Mouse (Mus musculus) forebrain, embryonic 15.5 days (tissue): ENCODE measurements at regions not wholly inside any gene's neighbourhood (a gene's known extent, or its start where the extent isn't known, plus 50 kb on each side); places are given as distances from the start of the nearest gene placed in this dataset.

Source experiments
- ATAC-seq: fragments of 200-750 bp; cut with Nextera tagmentation; replicated peaks from 2 replicates; pipeline ENCODE4 v1.8.0; 2017; ENCODE audit warnings: mild to moderate bottlenecking, moderate TSS enrichment, moderate library complexity
- H3K27ac ChIP-seq: fragments of 300-500 bp; sonication (generic); replicated peaks from 2 replicates; pipeline ENCODE4 v1.5.1; 2015; ENCODE audit warnings: mild to moderate bottlenecking, inconsistent platforms
- H3K27me3 ChIP-seq: fragments of 300-500 bp; sonication (generic); 2 replicates; pipeline ENCODE4 v1.6.1; 2015; ENCODE audit warnings: inconsistent platforms
- H3K36me3 ChIP-seq: fragments of 300-500 bp; sonication (generic); 2 replicates; pipeline ENCODE4 v1.6.1; 2015; ENCODE audit warnings: mild to moderate bottlenecking, inconsistent platforms
- H3K4me1 ChIP-seq: fragments of 300-500 bp; sonication (generic); 2 replicates; pipeline ENCODE4 v1.6.1; 2015; ENCODE audit warnings: inconsistent platforms
- H3K4me2 ChIP-seq: fragments of 300-500 bp; sonication (generic); replicated peaks from 2 replicates; pipeline ENCODE4 v1.6.1; 2015; ENCODE audit warnings: mild to moderate bottlenecking, inconsistent platforms
- H3K4me3 ChIP-seq: fragments of 300-500 bp; sonication (generic); 2 replicates; pipeline ENCODE4 v1.5.1; 2015; ENCODE audit warnings: mild to moderate bottlenecking, inconsistent platforms
- H3K9ac ChIP-seq: fragments of 300-500 bp; sonication (generic); replicated peaks from 2 replicates; pipeline ENCODE4 v1.6.1; 2015; ENCODE audit warnings: mild to moderate bottlenecking, inconsistent platforms
- H3K9me3 ChIP-seq: fragments of 300-500 bp; sonication (generic); 2 replicates; pipeline ENCODE4 v1.6.1; 2016; ENCODE audit warnings: inconsistent platforms
- WGBS: fragments of 180-500 bp; shearing (Covaris S2); methylation state at CpG from one replicate; pipeline ENCODE4 v1.1.7; 2015; ENCODE audit warnings: mixed read lengths; 5-methylcytosine and 5-hydroxymethylcytosine counted together

DNA sequence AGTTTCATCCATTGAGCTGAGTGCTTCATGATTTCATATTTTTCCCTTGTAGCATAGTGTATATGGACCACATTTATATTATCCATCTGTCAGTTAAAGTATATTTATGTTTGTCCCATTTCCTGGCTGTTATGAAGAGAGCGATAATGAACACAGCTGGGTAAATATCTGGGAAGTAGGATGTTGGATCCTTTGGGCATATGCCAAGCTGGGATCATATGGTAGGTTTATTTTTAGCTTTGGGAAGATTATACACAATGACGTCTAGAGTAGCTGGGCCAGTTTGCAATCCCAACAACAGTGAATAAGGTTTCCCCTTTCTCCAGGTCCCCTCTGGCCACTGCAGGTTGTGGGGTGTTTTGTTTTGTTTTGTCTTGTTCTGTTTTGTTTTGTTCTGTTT, 164.5 kb downstream of the Gm765 start:
- ATAC-seq, result no peak
- Histone ChIP-seq H3K9me3 (no peaks in the 10 kb centered on the region), H3K27ac (no peak overlapping the region), H3K4me1 (no peaks in the 10 kb centered on the region), H3K9ac (no peak overlapping the region), H3K36me3 (no peaks in the 10 kb centered on the region), H3K4me3 (no peak overlapping the region), H3K27me3 (no peaks in the 10 kb centered on the region), H3K4me2 (no peak overlapping the region)
- WGBS, result 55% methylated on average over 2 of the region's 2 CpGs

DNA sequence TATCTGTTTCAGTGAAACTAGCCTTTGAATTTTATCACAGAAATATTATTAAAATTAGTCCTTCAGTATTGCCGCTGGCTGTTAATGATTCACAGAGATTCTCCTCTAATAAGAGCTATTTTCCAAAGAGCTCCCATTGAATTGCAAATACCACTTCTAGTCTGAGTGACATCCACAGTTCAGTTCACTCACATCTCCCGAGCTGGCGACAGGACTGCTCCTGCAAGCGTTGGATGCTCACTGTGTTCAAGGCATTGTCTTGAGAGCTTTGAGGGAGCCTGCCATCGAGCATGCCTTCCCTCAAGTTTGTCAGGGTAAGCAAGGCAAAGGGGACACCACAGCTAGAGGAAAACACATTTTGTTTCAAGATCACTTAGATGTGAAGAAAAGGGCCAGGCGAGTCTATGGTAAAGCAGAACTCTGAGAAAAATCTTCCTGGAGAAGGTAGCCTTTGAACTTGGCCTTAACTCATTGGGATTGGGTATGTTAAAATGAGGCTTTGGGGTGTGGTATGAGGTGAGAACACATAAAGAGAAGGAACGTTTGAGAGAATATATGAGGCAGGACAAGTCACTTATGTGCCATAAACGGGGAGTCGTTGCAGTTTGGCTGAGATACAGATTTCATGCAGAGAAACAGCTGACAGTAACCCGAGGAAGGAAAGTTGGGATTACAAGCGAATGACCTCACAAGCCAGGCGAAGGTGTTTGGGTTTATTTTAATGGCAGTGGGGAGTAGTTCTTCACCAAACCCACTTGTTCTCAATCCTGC, 193.3 kb downstream of the Gm765 start:
- Histone ChIP-seq H3K9me3 (no peaks in the 10 kb centered on the region), H3K4me1 (peaks cover 13% of the 10 kb centered on the region), H3K9ac (no peak overlapping the region), H3K36me3 (no peaks in the 10 kb centered on the region), H3K4me2 (no peak overlapping the region), H3K27me3 (no peaks in the 10 kb centered on the region), H3K4me3 (no peak overlapping the region), H3K27ac (peak overlapping the region; percentile 39)
- 53% methylated on average over 12 of the region's 12 CpGs for WGBS
- no peak for ATAC-seq

DNA sequence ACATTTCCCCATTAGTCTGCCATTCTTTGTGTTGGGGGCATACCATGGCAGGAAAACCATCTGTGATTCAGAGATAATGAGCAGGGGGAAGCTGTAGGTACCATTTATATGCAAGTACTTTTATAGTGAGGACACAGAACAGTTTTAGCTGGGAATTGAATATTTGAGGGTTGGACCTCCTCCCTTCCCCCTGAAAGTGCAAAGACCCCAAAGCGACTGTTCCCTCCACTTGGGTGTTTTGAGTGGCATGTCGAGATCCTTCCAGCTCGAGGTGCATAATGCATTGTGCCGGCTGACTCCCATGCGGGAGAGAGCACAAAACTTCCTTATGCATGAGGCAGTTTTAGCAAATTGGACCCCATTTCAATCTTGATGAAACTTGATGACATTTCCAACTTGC, 194.7 kb downstream of the Gm765 start:
- WGBS, result 29% methylated on average over 5 of the region's 5 CpGs
- peaks cover 13% of the 10 kb centered on the region for H3K4me1 ChIP-seq
- no peak overlapping the region for H3K4me2 ChIP-seq
- H3K27me3 ChIP-seq, result no peaks in the 10 kb centered on the region
- 0 out of 2 replicates have a peak overlapping the region, but pooled peaks have one; percentile 10 for H3K27ac ChIP-seq
- no peak; the same call in 1 of the 2 replicates for ATAC-seq
- no peak overlapping the region for H3K9ac ChIP-seq
- H3K36me3 ChIP-seq, result no peaks in the 10 kb centered on the region
- H3K4me3 ChIP-seq, result no peak overlapping the region
- no peaks in the 10 kb centered on the region for H3K9me3 ChIP-seq

DNA sequence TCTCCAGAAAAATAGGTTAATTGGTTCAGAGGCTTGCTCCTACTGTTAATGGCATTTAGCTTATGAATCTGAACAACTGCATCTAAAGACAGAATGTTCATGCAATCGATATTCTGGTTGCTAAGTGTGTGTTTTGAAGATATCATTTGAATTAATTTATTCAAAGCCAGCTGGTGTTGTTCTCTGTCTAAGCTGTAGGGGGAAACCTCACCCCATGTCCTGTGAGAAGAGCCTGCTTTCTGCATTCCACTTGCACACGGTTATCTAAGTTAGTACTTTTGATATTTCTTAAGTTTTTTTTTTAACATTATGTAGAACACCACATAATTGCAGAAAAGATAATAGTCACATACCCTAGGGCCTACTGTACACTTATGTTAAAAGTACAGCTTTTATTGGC, 209.6 kb downstream of the Gm765 start:
- peak; percentile 64 for ATAC-seq
- H3K27me3 ChIP-seq, result 0 out of 2 replicates have a peak, but pooled peaks cover 3% of the 10 kb centered on the region
- WGBS, result 19% methylated on average over 2 of the region's 2 CpGs
- no peaks in the 10 kb centered on the region for H3K9me3 ChIP-seq
- H3K4me2 ChIP-seq, result no peak overlapping the region
- H3K36me3 ChIP-seq, result no peaks in the 10 kb centered on the region
- no peak overlapping the region for H3K27ac ChIP-seq
- H3K4me1 ChIP-seq, result no peaks in the 10 kb centered on the region
- no peak overlapping the region for H3K4me3 ChIP-seq
- H3K9ac ChIP-seq, result no peak overlapping the region

DNA sequence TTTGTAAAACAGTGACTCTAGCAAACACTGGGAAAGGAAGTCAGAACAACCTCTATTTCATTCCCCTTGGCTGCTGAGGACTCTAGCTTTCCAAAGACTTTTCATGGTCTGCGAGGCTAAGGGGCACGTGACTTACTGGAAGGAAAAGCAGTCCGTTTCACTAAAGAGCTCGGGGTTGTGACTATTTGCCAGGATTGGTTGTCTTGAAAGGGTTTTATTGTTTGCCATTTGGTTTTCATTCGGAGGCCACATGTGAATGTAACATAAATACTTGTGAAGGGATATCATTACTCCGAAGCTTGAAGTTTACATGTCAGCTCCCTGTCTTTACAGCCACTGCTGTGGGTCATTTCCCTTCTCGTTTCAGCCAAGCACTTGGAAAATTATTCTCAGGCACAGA, 217.1 kb downstream of the Gm765 start:
- Histone ChIP-seq H3K27me3 (0 out of 2 replicates have a peak, but pooled peaks cover 3% of the 10 kb centered on the region), H3K9me3 (no peaks in the 10 kb centered on the region), H3K4me1 (no peaks in the 10 kb centered on the region), H3K4me2 (no peak overlapping the region), H3K36me3 (no peaks in the 10 kb centered on the region), H3K9ac (no peak overlapping the region), H3K27ac (no peak overlapping the region), H3K4me3 (no peak overlapping the region)
- no peak for ATAC-seq
- 67% methylated on average over 7 of the region's 7 CpGs for WGBS

DNA sequence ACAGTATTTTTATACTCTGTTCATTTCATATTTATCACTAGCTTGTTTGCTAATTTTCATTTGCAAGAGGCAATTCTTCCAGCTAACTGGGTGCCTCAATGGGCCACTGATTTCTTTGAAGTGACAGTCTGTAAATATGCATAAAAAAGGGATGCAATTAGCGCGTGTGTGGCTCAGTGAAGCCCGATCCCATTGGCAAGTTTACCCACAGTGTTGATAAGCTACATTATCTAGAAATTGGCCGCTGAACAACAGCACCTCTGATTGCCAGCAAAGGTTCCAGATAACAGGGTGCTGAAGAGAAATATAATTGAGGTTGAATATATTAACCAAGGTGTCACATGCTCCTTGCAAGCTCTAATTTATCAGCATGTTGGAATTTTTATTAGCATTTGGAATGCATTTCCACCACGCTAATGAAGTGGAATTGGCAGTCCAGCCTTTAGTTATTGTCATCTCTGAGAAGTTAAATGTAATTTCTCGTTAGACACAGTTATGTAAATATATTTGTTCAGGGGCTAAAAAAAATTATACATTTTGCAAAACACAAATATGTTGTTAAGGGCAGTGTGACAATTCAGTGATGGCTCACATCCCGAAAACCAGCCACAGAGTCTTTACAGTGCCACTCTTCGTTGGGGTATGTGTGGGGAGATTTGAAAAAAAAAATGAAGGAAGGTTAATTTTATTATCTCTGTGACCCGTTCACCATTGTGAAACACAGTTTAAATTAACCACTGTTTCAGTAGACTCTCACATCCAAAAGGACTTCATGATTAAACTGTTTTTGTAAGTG, 224.0 kb downstream of the Gm765 start:
- Histone ChIP-seq H3K4me2 (peak overlapping the region; percentile 7), H3K9me3 (no peaks in the 10 kb centered on the region), H3K27me3 (0 out of 2 replicates have a peak, but pooled peaks cover 5% of the 10 kb centered on the region), H3K27ac (0 out of 2 replicates have a peak overlapping the region, but pooled peaks have one; percentile 0), H3K36me3 (no peaks in the 10 kb centered on the region), H3K4me3 (no peak overlapping the region), H3K4me1 (peaks cover 40% of the 10 kb centered on the region), H3K9ac (no peak overlapping the region)
- ATAC-seq, result peak; percentile 92
- WGBS, result 12% methylated on average over 9 of the region's 9 CpGs

DNA sequence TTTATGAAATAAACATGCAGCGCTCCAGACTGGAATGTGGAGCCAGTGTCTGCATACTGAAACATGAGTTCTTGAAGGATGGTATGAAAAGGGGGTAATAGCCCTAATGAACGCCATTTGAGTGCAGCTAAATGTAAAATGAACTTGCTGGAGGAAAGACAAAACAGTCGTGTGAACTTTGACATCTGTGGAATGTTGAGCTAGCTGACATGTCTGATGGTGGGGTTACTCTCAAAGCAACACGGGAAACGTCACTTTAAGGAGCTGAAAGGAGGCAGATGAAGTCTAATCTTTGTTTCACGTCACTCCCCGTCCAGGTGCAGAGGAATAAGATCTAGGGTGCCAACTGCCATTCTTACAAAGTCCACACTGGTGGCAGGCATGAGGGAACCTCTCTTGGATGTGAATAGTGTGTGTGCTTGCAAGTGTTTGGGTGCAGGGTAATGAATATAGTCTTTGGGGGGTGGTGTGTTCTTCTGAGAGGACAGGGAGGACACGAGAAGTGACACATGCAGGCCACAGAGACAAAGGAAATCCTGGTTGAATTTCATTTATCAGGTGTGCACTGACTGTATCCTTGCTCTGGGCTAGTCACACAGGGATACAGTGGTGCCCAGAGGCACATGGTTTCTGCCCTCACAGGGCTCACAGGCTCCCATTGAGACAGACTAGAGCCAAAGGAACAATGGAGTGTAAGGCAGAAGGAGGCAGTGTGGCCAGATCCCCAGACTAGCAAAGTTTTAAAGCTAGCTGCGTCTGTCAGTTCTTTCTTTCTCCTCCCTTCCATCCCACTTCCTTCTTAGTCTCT, 228.0 kb downstream of the Gm765 start:
- H3K4me2 ChIP-seq, result no peak overlapping the region
- H3K9me3 ChIP-seq, result no peaks in the 10 kb centered on the region
- peaks cover 54% of the 10 kb centered on the region for H3K4me1 ChIP-seq
- H3K27ac ChIP-seq, result 0 out of 2 replicates have a peak overlapping the region, but pooled peaks have one; percentile 8
- no peaks in the 10 kb centered on the region for H3K36me3 ChIP-seq
- ATAC-seq, result no peak
- 10% methylated on average over 9 of the region's 9 CpGs for WGBS
- 0 out of 2 replicates have a peak, but pooled peaks cover 5% of the 10 kb centered on the region for H3K27me3 ChIP-seq
- no peak overlapping the region for H3K9ac ChIP-seq
- no peak overlapping the region for H3K4me3 ChIP-seq

DNA sequence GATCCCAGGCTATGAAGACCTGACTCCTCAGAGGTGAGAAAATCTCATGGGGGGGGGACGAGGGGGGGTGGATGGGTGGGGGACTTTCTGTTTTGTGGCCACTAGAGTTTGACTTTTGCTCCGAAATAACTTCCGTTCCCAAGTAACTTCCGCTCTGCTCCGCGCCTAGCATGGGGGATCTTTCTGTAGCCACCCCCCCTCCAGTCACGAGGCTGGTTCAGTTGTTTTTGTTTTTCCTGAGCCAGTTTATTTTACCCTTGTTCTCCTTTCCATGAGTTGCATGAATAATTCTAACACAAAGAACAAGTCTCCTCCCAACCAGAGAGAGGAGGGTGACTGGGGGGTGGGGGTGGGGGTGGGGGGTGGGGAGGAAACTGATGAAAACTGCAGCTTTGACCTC, 228.8 kb downstream of the Gm765 start:
- no peaks in the 10 kb centered on the region for H3K9me3 ChIP-seq
- ATAC-seq, result no peak
- no peak overlapping the region; the same call in 1 of the 2 replicates for H3K27ac ChIP-seq
- 0% methylated on average over 7 of the region's 7 CpGs for WGBS
- H3K27me3 ChIP-seq, result 0 out of 2 replicates have a peak, but pooled peaks cover 5% of the 10 kb centered on the region
- no peak overlapping the region for H3K4me3 ChIP-seq
- no peak overlapping the region for H3K9ac ChIP-seq
- no peaks in the 10 kb centered on the region for H3K36me3 ChIP-seq
- peaks cover 47% of the 10 kb centered on the region for H3K4me1 ChIP-seq
- H3K4me2 ChIP-seq, result peak overlapping the region; percentile 23

DNA sequence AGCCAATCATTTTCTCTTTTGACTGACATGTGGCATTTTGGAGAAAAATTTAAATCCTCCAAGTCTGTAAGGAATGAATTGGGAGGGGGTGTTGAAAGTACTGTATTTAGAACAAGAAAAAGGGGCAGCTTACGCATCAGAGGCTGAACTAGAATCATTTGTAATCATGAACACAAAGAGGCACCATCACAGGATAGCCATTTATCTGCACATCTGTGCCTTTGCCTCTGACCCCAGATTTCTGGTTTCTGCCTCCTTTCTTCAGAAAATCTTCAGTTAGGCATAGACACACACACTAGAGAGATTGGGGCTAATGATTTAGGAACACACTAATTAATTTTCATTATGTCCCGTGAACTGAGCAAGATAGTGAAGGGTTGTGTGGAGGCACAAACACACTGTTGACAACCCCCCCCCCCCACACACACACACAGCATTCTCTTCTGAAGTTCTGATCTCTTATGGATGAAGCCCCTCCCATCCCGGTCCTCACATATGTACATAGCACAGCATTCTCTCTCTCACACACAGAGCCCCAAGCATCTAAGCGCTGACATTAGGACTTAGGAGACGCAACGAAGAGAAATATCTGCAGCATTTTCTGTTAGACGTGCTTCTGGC, 229.9 kb downstream of the Gm765 start:
- Histone ChIP-seq H3K27me3 (0 out of 2 replicates have a peak, but pooled peaks cover 5% of the 10 kb centered on the region), H3K9ac (no peak overlapping the region), H3K4me2 (0 out of 2 replicates have a peak overlapping the region, but pooled peaks have one; percentile 7), H3K9me3 (no peaks in the 10 kb centered on the region), H3K27ac (peak overlapping the region; percentile 42), H3K36me3 (no peaks in the 10 kb centered on the region), H3K4me1 (peaks cover 36% of the 10 kb centered on the region), H3K4me3 (no peak overlapping the region)
- peak; percentile 68 for ATAC-seq
- WGBS, result 17% methylated on average over 7 of the region's 7 CpGs

DNA sequence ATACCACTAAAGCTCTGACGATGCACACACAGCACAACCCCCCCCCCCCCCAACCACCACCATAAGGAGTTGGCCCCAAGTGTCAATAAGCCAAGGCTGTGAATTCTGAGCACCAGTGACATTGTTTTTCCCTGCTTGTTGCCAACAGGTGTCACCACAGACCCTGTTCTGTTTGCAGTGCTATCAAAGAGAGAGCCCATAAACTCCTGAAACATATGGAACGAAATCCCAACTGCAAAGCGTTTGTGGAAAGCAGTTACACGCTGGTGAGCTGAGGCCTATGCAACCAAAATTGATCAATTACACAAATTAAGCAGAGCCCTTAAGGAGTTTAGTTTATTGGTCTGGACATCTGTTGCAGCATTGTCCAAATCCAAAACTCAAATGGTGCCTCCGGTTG, 235.4 kb downstream of the Gm765 start:
- Histone ChIP-seq H3K4me3 (no peak overlapping the region), H3K27ac (no peak overlapping the region), H3K36me3 (no peaks in the 10 kb centered on the region), H3K9ac (no peak overlapping the region), H3K4me1 (peaks cover 20% of the 10 kb centered on the region), H3K27me3 (no peaks in the 10 kb centered on the region), H3K9me3 (no peaks in the 10 kb centered on the region), H3K4me2 (no peak overlapping the region)
- WGBS, result 37% methylated on average over 5 of the region's 5 CpGs
- no peak for ATAC-seq

DNA sequence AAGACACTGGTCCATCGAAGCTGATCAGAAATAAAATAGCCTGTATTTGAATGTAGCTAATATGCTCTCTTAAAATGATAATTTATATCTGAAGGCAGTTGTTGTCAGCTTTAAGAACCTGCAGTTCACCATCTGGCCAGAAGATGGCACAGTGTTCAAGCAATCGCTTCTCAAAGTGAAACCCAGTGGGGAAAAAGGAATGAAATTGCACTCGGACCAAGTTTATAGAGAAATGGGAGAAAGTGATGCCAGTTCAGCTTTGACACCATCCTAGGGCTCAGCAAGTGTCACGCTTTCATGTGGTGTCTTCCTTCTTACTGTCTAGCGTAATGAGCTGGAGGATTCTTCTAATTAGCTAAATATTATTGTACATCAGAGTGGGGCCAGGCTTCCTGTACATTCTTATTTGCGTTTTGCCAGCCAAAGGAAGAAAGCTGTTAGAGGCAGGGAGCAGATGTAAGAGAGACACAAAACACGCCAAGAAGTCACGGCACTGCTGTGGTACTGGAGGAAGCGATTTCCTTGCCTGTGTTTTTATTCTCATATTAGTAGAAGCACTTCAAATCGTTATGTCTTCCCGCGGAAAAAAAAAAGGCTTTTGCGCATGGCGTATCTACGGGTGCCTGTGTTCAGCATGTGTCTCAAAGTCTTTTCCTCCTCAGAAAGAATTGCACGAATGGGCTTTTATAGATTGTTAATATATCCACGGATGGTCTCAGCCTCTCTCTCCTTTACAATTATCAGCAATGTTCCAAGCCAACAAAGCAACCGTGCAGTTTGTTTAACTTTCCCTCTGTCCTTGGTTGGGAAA, 237.1 kb downstream of the Gm765 start:
- Histone ChIP-seq H3K27ac (peak overlapping the region; percentile 47), H3K4me1 (peaks cover 20% of the 10 kb centered on the region), H3K9ac (peak overlapping the region; percentile 29; the same call in 1 of the 2 replicates), H3K4me2 (peak overlapping the region; percentile 43), H3K27me3 (no peaks in the 10 kb centered on the region), H3K4me3 (peak overlapping the region; percentile 25), H3K36me3 (no peaks in the 10 kb centered on the region), H3K9me3 (no peaks in the 10 kb centered on the region)
- 22% methylated on average over 18 of the region's 18 CpGs for WGBS
- ATAC-seq, result peak; percentile 67
